Mouse (Mus musculus) telencephalon, adult 2 months (tissue): ENCODE measurements around the gene Tbc1d2b.

Source experiments
- DNase-seq: peaks from one replicate; pipeline ENCODE4 v3.0.0-alpha.2; 2011; ENCODE audit warnings: low read depth, low spot score

Gene Tbc1d2b

GRCm38 (mm10) chr9:90204396-90204915 lies 66.1 kb downstream of the Tbc1d2b start:
- DNase-seq: no peak

GRCm38 (mm10) chr9:90203233-90203632 lies 67.4 kb downstream of the Tbc1d2b start:
- no peak for DNase-seq

GRCm38 (mm10) chr9:90201541-90201940 lies 69.1 kb downstream of the Tbc1d2b start:
- no peak for DNase-seq

GRCm38 (mm10) chr9:90201096-90201495 lies 69.5 kb downstream of the Tbc1d2b start:
- DNase-seq: no peak

GRCm38 (mm10) chr9:90200501-90200900 lies 70.1 kb downstream of the Tbc1d2b start:
- no peak for DNase-seq

GRCm38 (mm10) chr9:90199611-90200010 lies 71.0 kb downstream of the Tbc1d2b start:
- DNase-seq: no peak

GRCm38 (mm10) chr9:90198531-90199449 lies 71.8 kb downstream of the Tbc1d2b start:
- no peak for DNase-seq

- no peak for DNase-seq
Observed at GRCm38 (mm10) chr9:90197866-90198383, 72.7 kb downstream of the Tbc1d2b start.

- DNase-seq: no peak
Observed at GRCm38 (mm10) chr9:90197116-90197665, 73.4 kb downstream of the Tbc1d2b start.

- no peak for DNase-seq
Observed at GRCm38 (mm10) chr9:90196262-90196661, 74.3 kb downstream of the Tbc1d2b start.

- DNase-seq: no peak
Observed at GRCm38 (mm10) chr9:90195000-90195399, 75.6 kb downstream of the Tbc1d2b start.

GRCm38 (mm10) chr9:90189391-90189790 lies 81.2 kb downstream of the Tbc1d2b start:
- no peak for DNase-seq

GRCm38 (mm10) chr9:90188893-90189292 lies 81.7 kb downstream of the Tbc1d2b start:
- no peak for DNase-seq

- no peak for DNase-seq
Observed at GRCm38 (mm10) chr9:90185356-90185910, 85.2 kb downstream of the Tbc1d2b start.

- no peak for DNase-seq
Observed at GRCm38 (mm10) chr9:90184116-90184515, 86.5 kb downstream of the Tbc1d2b start.

GRCm38 (mm10) chr9:90183550-90183949 lies 87.1 kb downstream of the Tbc1d2b start:
- no peak for DNase-seq

- no peak for DNase-seq
Observed at GRCm38 (mm10) chr9:90182636-90183421, 87.8 kb downstream of the Tbc1d2b start.

GRCm38 (mm10) chr9:90181656-90182388 lies 88.8 kb downstream of the Tbc1d2b start:
- no peak for DNase-seq

- no peak for DNase-seq
Observed at GRCm38 (mm10) chr9:90179409-90179808, 91.2 kb downstream of the Tbc1d2b start.

- no peak for DNase-seq
Observed at GRCm38 (mm10) chr9:90173330-90173729, 97.3 kb downstream of the Tbc1d2b start.
